Mouse (Mus musculus): ENCODE measurements at regions not wholly inside any gene's neighbourhood (a gene's known extent, or its start where the extent isn't known, plus 50 kb on each side); places are given as distances from the start of the nearest gene placed in this dataset.

DNA sequence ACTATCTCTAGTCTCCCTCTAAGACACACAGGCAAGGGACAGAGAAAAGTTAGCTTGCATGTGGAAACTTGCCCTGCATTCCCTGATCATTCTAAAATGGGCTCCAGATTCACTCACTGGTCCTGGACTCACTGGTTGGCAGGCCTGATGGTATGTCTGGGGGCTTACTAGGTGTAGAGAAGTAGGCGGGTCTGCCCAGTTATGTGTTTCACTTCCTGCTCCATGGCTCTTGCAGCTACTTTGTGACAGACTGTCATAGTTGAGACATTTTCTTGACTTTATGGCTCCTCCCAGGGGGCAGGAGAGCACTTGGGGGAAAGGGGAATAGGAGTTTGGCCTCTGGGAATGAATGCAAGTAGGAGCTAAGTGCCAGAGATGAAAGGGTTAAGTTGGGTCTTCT, 182.1 kb upstream of the Chrm3 start:
- no peak overlapping the region for H3K4me3 ChIP-seq (ENCODE audit: control insufficient read depth in 1 of 2, insufficient read depth in 1 of 2, low read depth in 2 of 2, low read length in 2 of 2)
- no peaks in the 10 kb centered on the region for H3K79me2 ChIP-seq (ENCODE audit: control insufficient read depth, insufficient read depth, low read length, poor library complexity)
- no peak overlapping the region for H3K9ac ChIP-seq (ENCODE audit: control insufficient read depth, low read depth, low read length, poor library complexity, severe bottlenecking)
- no peaks in the 10 kb centered on the region for H3K9me3 ChIP-seq (replicated peaks; ENCODE audit: insufficient read depth, low read length)
- H3K36me3 ChIP-seq (ENCODE audit: control insufficient read depth in 1 of 2, insufficient read depth in 2 of 2, low read length in 2 of 2): no peaks in the 10 kb centered on the region
- DNase-seq (ENCODE audit: low read depth, low spot score): no peak
- no peak for TF ChIP-seq HCFC1 (IDR thresholded peaks at IDR 0.05; ENCODE audit: low read depth, low read length)
- no peak for TF ChIP-seq RCOR1 (IDR thresholded peaks at IDR 0.05; ENCODE audit: low read depth, low read length)
- TF ChIP-seq USF2 (IDR thresholded peaks at IDR 0.05; ENCODE audit: borderline replicate concordance in 1 of 2, insufficient read depth in 1 of 2, low read depth in 1 of 2, low read length in 2 of 2): no peak
- TF ChIP-seq ETS1 (IDR thresholded peaks at IDR 0.05; ENCODE audit: low read depth, low read length): no peak
- no peak for TF ChIP-seq UBTF (IDR thresholded peaks at IDR 0.05; ENCODE audit: borderline replicate concordance, insufficient read depth, low read depth, low read length)
- no peak for TF ChIP-seq POLR2AphosphoS2 (IDR thresholded peaks at IDR 0.05; ENCODE audit: low read length)
- no peak for TF ChIP-seq KAT2A (conservative IDR thresholded peaks at IDR 0.05; ENCODE audit: low read depth, low read length)
- TF ChIP-seq MAX (IDR thresholded peaks at IDR 0.05; ENCODE audit: low read length): no peak
- no peak for TF ChIP-seq CTCF (IDR thresholded peaks at IDR 0.05 in 2 of 3, conservative IDR thresholded peaks at IDR 0.05 in 1 of 3; ENCODE audit: control insufficient read depth in 1 of 3, insufficient read depth in 1 of 3, low read depth in 2 of 3, low read length in 3 of 3, poor library complexity in 1 of 3, severe bottlenecking in 1 of 3)
- TF ChIP-seq RAD21 (IDR thresholded peaks at IDR 0.05; ENCODE audit: low read depth, low read length): no peak
- no peak for TF ChIP-seq CHD2 (IDR thresholded peaks at IDR 0.05; ENCODE audit: low read length)
- no peaks in the 10 kb centered on the region for H3K4me1 ChIP-seq (ENCODE audit: control insufficient read depth in 1 of 2, insufficient read depth in 2 of 2, low read length in 2 of 2)
- no peaks in the 10 kb centered on the region for H3K27me3 ChIP-seq (ENCODE audit: control insufficient read depth in 1 of 2, insufficient read depth in 2 of 2, low read length in 2 of 2)
- no peak overlapping the region for H3K27ac ChIP-seq (ENCODE audit: control insufficient read depth, low read depth, low read length)

DNA sequence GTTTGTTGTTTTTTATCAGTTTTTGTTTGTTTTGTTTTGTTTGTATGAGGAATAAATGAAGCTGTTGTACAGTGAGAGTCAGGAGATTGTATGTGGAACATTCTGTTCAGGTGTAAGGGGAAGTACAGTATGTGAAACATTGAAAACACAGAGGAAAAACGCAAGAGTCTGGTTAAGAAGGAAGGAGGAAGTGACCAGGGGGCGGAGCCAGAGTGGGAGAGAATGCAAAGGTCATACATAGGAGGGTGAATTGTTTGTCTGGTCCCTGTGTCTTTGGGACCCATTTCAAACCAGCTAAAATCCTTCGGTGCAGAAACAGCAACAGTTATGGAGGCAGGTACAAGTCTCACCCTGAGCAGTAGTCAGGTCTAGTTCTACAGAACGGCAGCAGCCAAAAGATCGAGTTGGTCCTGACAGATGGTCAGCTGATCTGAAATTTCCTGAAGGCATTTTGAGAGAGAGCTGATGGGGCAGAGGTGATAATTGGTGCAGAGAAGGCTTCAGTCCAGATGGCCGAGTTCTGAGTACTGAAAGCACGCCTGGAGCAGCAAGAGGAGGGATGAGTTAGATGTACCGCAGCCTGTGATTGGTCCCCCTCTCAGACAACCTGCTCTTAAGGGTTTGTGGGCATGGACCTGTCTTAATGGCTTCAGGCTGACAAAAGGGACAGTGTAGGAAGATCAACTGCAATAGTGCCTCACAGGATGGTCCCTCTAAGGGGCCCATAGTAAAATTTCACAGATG, 179.7 kb upstream of the Chrm3 start:
- H3K9ac ChIP-seq (ENCODE audit: control insufficient read depth, low read depth, low read length, poor library complexity, severe bottlenecking): no peak overlapping the region
- H3K9me3 ChIP-seq (replicated peaks; ENCODE audit: insufficient read depth, low read length): no peaks in the 10 kb centered on the region
- TF ChIP-seq CHD1 (IDR thresholded peaks at IDR 0.05; ENCODE audit: low read depth, low read length): no peak
- no peak for TF ChIP-seq ZMIZ1 (IDR thresholded peaks at IDR 0.05; ENCODE audit: low read depth, low read length)
- TF ChIP-seq RAD21 (IDR thresholded peaks at IDR 0.05; ENCODE audit: low read depth, low read length): no peak
- no peak for TF ChIP-seq MYB (IDR thresholded peaks at IDR 0.05; ENCODE audit: low read depth, low read length)
- no peak for TF ChIP-seq MYC (IDR thresholded peaks at IDR 0.05; ENCODE audit: low read depth, low read length)
- no peak for TF ChIP-seq TAL1 (IDR thresholded peaks at IDR 0.05; ENCODE audit: low read length)
- no peak for TF ChIP-seq SIN3A (IDR thresholded peaks at IDR 0.05; ENCODE audit: low read length)
- no peak for TF ChIP-seq USF2 (IDR thresholded peaks at IDR 0.05; ENCODE audit: borderline replicate concordance in 1 of 2, insufficient read depth in 1 of 2, low read depth in 1 of 2, low read length in 2 of 2)
- TF ChIP-seq UBTF (IDR thresholded peaks at IDR 0.05; ENCODE audit: borderline replicate concordance, insufficient read depth, low read depth, low read length): no peak
- no peak for TF ChIP-seq TCF12 (IDR thresholded peaks at IDR 0.05; ENCODE audit: low read depth, low read length)
- no peak for TF ChIP-seq POLR2AphosphoS5 (IDR thresholded peaks at IDR 0.05; ENCODE audit: borderline replicate concordance, low read depth, low read length)
- TF ChIP-seq MXI1 (IDR thresholded peaks at IDR 0.05; ENCODE audit: low read depth, low read length): no peak
- no peak for TF ChIP-seq GATA1 (IDR thresholded peaks at IDR 0.05; ENCODE audit: low read depth, low read length)
- TF ChIP-seq GABPA (IDR thresholded peaks at IDR 0.05; ENCODE audit: low read depth, low read length): no peak
- TF ChIP-seq NRF1 (IDR thresholded peaks at IDR 0.05; ENCODE audit: insufficient read depth, low read depth, low read length, poor library complexity, severe bottlenecking): no peak
- TF ChIP-seq MEF2A (IDR thresholded peaks at IDR 0.05; ENCODE audit: extremely low read depth, insufficient replicate concordance, low read depth, low read length, poor library complexity, severe bottlenecking): no peak
- no peak for TF ChIP-seq ELF1 (IDR thresholded peaks at IDR 0.05; ENCODE audit: low read depth, low read length)
- TF ChIP-seq RCOR1 (IDR thresholded peaks at IDR 0.05; ENCODE audit: low read depth, low read length): no peak
- no peak for TF ChIP-seq SMC3 (IDR thresholded peaks at IDR 0.05; ENCODE audit: low read depth, low read length)
- TF ChIP-seq HCFC1 (IDR thresholded peaks at IDR 0.05; ENCODE audit: low read depth, low read length): no peak
- no peaks in the 10 kb centered on the region for H3K27me3 ChIP-seq (ENCODE audit: control insufficient read depth in 1 of 2, insufficient read depth in 2 of 2, low read length in 2 of 2)
- no peak for DNase-seq (ENCODE audit: low read depth, low spot score)
- H3K4me3 ChIP-seq (ENCODE audit: control insufficient read depth in 1 of 2, insufficient read depth in 1 of 2, low read depth in 2 of 2, low read length in 2 of 2): no peak overlapping the region
- H3K4me1 ChIP-seq (ENCODE audit: control insufficient read depth in 1 of 2, insufficient read depth in 2 of 2, low read length in 2 of 2): no peaks in the 10 kb centered on the region
- H3K36me3 ChIP-seq (ENCODE audit: control insufficient read depth in 1 of 2, insufficient read depth in 2 of 2, low read length in 2 of 2): no peaks in the 10 kb centered on the region
- no peak overlapping the region for H3K27ac ChIP-seq (ENCODE audit: control insufficient read depth, low read depth, low read length)
- H3K79me2 ChIP-seq (ENCODE audit: control insufficient read depth, insufficient read depth, low read length, poor library complexity): no peaks in the 10 kb centered on the region

Measured in MEL (cell line).